Mouse (Mus musculus): ENCODE data around the gene Clec2i. TPM values are rescaled to one million over a fixed set of nuclear protein-coding genes. Genes with fewer than 3 reads are reported as not detected.

The Clec2i gene
- polyA plus RNA-seq (2014; fragmentation: Illumina TruSeq; extraction: RNeasy Lipid Tissue Mini Kit (QIAGEN cat#74804); ENCODE audit: low read depth, low replicate concordance): 1.2 TPM

GRCm38 (mm10) chr6:128887091-128887790 is at the start of gene Clec2i:
Gene Clec2i (plus strand): TSS chr6:128887588.

GRCm38 (mm10) chr6:128890948-128891355 is 3.6 kb downstream of the Clec2i start, which contains the start of gene BC035044:
Gene BC035044 (minus strand): TSS chr6:128891126.

GRCm38 (mm10) chr6:128934081-128934480 is 46.7 kb downstream of the Clec2i start, which contains the start of gene Clec2g:
Gene Clec2g (plus strand): TSS chr6:128934381.

Other genes with a start within 250 kb of the Clec2i start
- gene Clec2h, start 225.2 kb upstream of the Clec2i start, polyA plus RNA-seq (2014; fragmentation: Illumina TruSeq; extraction: RNeasy Lipid Tissue Mini Kit (QIAGEN cat#74804); ENCODE audit: low read depth, low replicate concordance): 152 TPM
- not detected for gene Klrb1, start 164.5 kb upstream of the Clec2i start, polyA plus RNA-seq (2014; fragmentation: Illumina TruSeq; extraction: RNeasy Lipid Tissue Mini Kit (QIAGEN cat#74804); ENCODE audit: low read depth, low replicate concordance)
- gene Klrb1c, start 98.4 kb upstream of the Clec2i start, polyA plus RNA-seq (2014; fragmentation: Illumina TruSeq; extraction: RNeasy Lipid Tissue Mini Kit (QIAGEN cat#74804); ENCODE audit: low read depth, low replicate concordance): not detected
- not detected for gene Gm44511, start 61.3 kb upstream of the Clec2i start, polyA plus RNA-seq (2014; fragmentation: Illumina TruSeq; extraction: RNeasy Lipid Tissue Mini Kit (QIAGEN cat#74804); ENCODE audit: low read depth, low replicate concordance)
- 0.73 TPM for gene Klrb1b, start 61.3 kb upstream of the Clec2i start, polyA plus RNA-seq (2014; fragmentation: Illumina TruSeq; extraction: RNeasy Lipid Tissue Mini Kit (QIAGEN cat#74804); ENCODE audit: low read depth, low replicate concordance)
- gene BC035044, start 3.5 kb downstream of the Clec2i start, polyA plus RNA-seq (2014; fragmentation: Illumina TruSeq; extraction: RNeasy Lipid Tissue Mini Kit (QIAGEN cat#74804); ENCODE audit: low read depth, low replicate concordance): 0.28 TPM
- gene Clec2g, start 46.8 kb downstream of the Clec2i start, polyA plus RNA-seq (2014; fragmentation: Illumina TruSeq; extraction: RNeasy Lipid Tissue Mini Kit (QIAGEN cat#74804); ENCODE audit: low read depth, low replicate concordance): not detected
- 1.3 TPM for gene Klrb1f, start 158.3 kb downstream of the Clec2i start, polyA plus RNA-seq (2014; fragmentation: Illumina TruSeq; extraction: RNeasy Lipid Tissue Mini Kit (QIAGEN cat#74804); ENCODE audit: low read depth, low replicate concordance)
- gene Clec2e, start 213.3 kb downstream of the Clec2i start, polyA plus RNA-seq (2014; fragmentation: Illumina TruSeq; extraction: RNeasy Lipid Tissue Mini Kit (QIAGEN cat#74804); ENCODE audit: low read depth, low replicate concordance): 0.53 TPM